Mouse (Mus musculus): ENCODE data around the gene Tmsb4x. TPM values are rescaled to one million over a fixed set of nuclear protein-coding genes. Genes with fewer than 3 reads are reported as not detected.
A peak's percentile ranks its signal among the peaks of the same experiment; 100 is the strongest.

Gene Tmsb4x
- total and polyA plus RNA-seq, 2 experiments = 22.9 to 478 TPM

GRCm38 (mm10) chrX:167167282-167167681 is 41.8 kb downstream of the Tmsb4x start:
- peak; percentile 33 for DNase-seq (ENCODE audit: extremely low read depth, low read depth, low spot score)
- no peak overlapping the region for H3K9ac ChIP-seq (ENCODE audit: low read depth, low read length)

GRCm38 (mm10) chrX:167166051-167166450 is 43.1 kb downstream of the Tmsb4x start:
- TF ChIP-seq CTCF (IDR thresholded peaks at IDR 0.05; ENCODE audit: low read depth, low read length) = no peak
- no peak for TF ChIP-seq POLR2A (IDR thresholded peaks at IDR 0.05; ENCODE audit: extremely low read depth, insufficient read depth, low read length)
- DNase-seq (ENCODE audit: extremely low read depth, low read depth, low spot score) = no peak
- no peaks in the 10 kb centered on the region for H3K4me1 ChIP-seq (ENCODE audit: control insufficient read depth, insufficient read depth, low read length)
- H3K79me2 ChIP-seq (ENCODE audit: control insufficient read depth, insufficient read depth, low read length) = no peaks in the 10 kb centered on the region
- H3K9ac ChIP-seq (ENCODE audit: low read depth, low read length) = no peak overlapping the region
- no peak overlapping the region for H3K27ac ChIP-seq (replicated peaks; ENCODE audit: insufficient read depth, low read depth, low read length)
- 92% methylated on average over 1 of the region's 1 CpGs for WGBS
- no peaks in the 10 kb centered on the region for H3K27me3 ChIP-seq (ENCODE audit: control insufficient read depth, insufficient read depth, low read length)
- H3K4me3 ChIP-seq (ENCODE audit: insufficient read depth, low read depth, low read length) = no peak overlapping the region
- H3K36me3 ChIP-seq (ENCODE audit: control insufficient read depth, insufficient read depth, low read length) = no peaks in the 10 kb centered on the region

More at GRCm38 (mm10) chrX:167167282-167167681, 41.8 kb downstream of the Tmsb4x start:
- Histone ChIP-seq H3K4me3 (ENCODE audit: insufficient read depth, low read depth, low read length) (no peak overlapping the region), H3K36me3 (ENCODE audit: control insufficient read depth, insufficient read depth, low read length) (no peaks in the 10 kb centered on the region), H3K4me1 (ENCODE audit: control insufficient read depth, insufficient read depth, low read length) (no peaks in the 10 kb centered on the region), H3K27me3 (ENCODE audit: control insufficient read depth, insufficient read depth, low read length) (no peaks in the 10 kb centered on the region), H3K27ac (replicated peaks; ENCODE audit: insufficient read depth, low read depth, low read length) (no peak overlapping the region), H3K79me2 (ENCODE audit: control insufficient read depth, insufficient read depth, low read length) (no peaks in the 10 kb centered on the region)
- WGBS = 70% methylated on average over 2 of the region's 2 CpGs
- TF ChIP-seq CTCF (IDR thresholded peaks at IDR 0.05; ENCODE audit: low read depth, low read length) (no peak), POLR2A (IDR thresholded peaks at IDR 0.05; ENCODE audit: extremely low read depth, insufficient read depth, low read length) (no peak)

GRCm38 (mm10) chrX:167157691-167158090 is 51.4 kb downstream of the Tmsb4x start:
- no peak for DNase-seq (ENCODE audit: extremely low read depth, low read depth, low spot score)
- Histone ChIP-seq H3K9ac (ENCODE audit: low read depth, low read length) (no peak overlapping the region), H3K27ac (replicated peaks; ENCODE audit: insufficient read depth, low read depth, low read length) (no peak overlapping the region), H3K79me2 (ENCODE audit: control insufficient read depth, insufficient read depth, low read length) (no peaks in the 10 kb centered on the region), H3K36me3 (ENCODE audit: control insufficient read depth, insufficient read depth, low read length) (no peaks in the 10 kb centered on the region), H3K27me3 (ENCODE audit: control insufficient read depth, insufficient read depth, low read length) (no peaks in the 10 kb centered on the region), H3K4me3 (ENCODE audit: insufficient read depth, low read depth, low read length) (no peak overlapping the region), H3K4me1 (ENCODE audit: control insufficient read depth, insufficient read depth, low read length) (no peaks in the 10 kb centered on the region)
- TF ChIP-seq CTCF (IDR thresholded peaks at IDR 0.05; ENCODE audit: low read depth, low read length) (no peak), POLR2A (IDR thresholded peaks at IDR 0.05; ENCODE audit: extremely low read depth, insufficient read depth, low read length) (no peak)
- WGBS = 70% methylated on average over 4 of the region's 4 CpGs

Other genes with a start within 250 kb of the Tmsb4x start
- gene Tlr8, start 55.0 kb upstream of the Tmsb4x start, total RNA-seq (2014; rRNA removed) = 3.1 and 3.6 TPM in 2 replicates
- gene Tlr8, start 55.0 kb upstream of the Tmsb4x start, polyA plus RNA-seq (2012; rRNA removed) = 0.09 and 0.10 TPM in 2 replicates
- gene Tlr7, start 121.2 kb upstream of the Tmsb4x start, total RNA-seq (2014; rRNA removed) = 1.3 and 1.5 TPM in 2 replicates
- 0.05 and 0.42 TPM in 2 replicates for gene Tlr7, start 121.2 kb upstream of the Tmsb4x start, polyA plus RNA-seq (2012; rRNA removed)
- 11.9 and 12.4 TPM in 2 replicates for gene Prps2, start 173.4 kb upstream of the Tmsb4x start, total RNA-seq (2014; rRNA removed)
- 8.5 and 12.9 TPM in 2 replicates for gene Prps2, start 173.4 kb upstream of the Tmsb4x start, polyA plus RNA-seq (2012; rRNA removed)